Mouse (Mus musculus): ENCODE measurements around the gene Usp9x.

GRCm38 (mm10) chrX:13044666-13045065, 26.6 kb upstream of the Usp9x start:
- TF ChIP-seq HCFC1 (IDR thresholded peaks at IDR 0.05; ENCODE audit: borderline replicate concordance, insufficient read depth, low read length) (no peak), MAFK (IDR thresholded peaks at IDR 0.05; ENCODE audit: insufficient read depth, low read depth, low read length) (no peak), ZNF384 (IDR thresholded peaks at IDR 0.05; ENCODE audit: low read depth, low read length) (no peak), CHD2 (IDR thresholded peaks at IDR 0.05; ENCODE audit: low read depth, low read length) (no peak)
